Mouse (Mus musculus) midbrain, postnatal 0 days (tissue): ENCODE measurements at regions not wholly inside any gene's neighbourhood (a gene's known extent, or its start where the extent isn't known, plus 50 kb on each side); places are given as distances from the start of the nearest gene placed in this dataset.

Source experiments
- ATAC-seq: fragments of 200-750 bp; cut with Nextera tagmentation; 2 replicates; pipeline ENCODE4 v1.8.0; 2017; ENCODE audit warnings: moderate number of reproducible peaks, mild to moderate bottlenecking, moderate TSS enrichment, moderate library complexity; ENCODE audit not compliant: low FRiP score
- DNase-seq: peaks from one replicate; pipeline ENCODE4 v3.0.0-alpha.2; 2015; ENCODE audit warnings: low spot score
- H3K27ac ChIP-seq: fragments of 300-500 bp; sonication (generic); 2 replicates; pipeline ENCODE4 v1.5.1; 2014; ENCODE audit warnings: low read depth, mild to moderate bottlenecking, low read length, mixed read lengths
- H3K27me3 ChIP-seq: fragments of 300-500 bp; sonication (generic); 2 replicates; pipeline ENCODE4 v1.6.1; 2014; ENCODE audit warnings: low read length, control low read depth, mixed read lengths; ENCODE audit not compliant: insufficient read depth
- H3K36me3 ChIP-seq: fragments of 300-500 bp; sonication (generic); 2 replicates; pipeline ENCODE4 v1.6.1; 2014; ENCODE audit warnings: low read length, control low read depth, mixed read lengths; ENCODE audit not compliant: insufficient read depth
- H3K4me1 ChIP-seq: fragments of 300-500 bp; sonication (generic); 2 replicates; pipeline ENCODE4 v1.6.1; 2014; ENCODE audit warnings: mild to moderate bottlenecking, control low read depth, antibody characterized with exemption, low read length, mixed read lengths; ENCODE audit not compliant: insufficient read depth
- H3K4me2 ChIP-seq: fragments of 300-500 bp; sonication (generic); 2 replicates; pipeline ENCODE4 v1.6.1; 2014; ENCODE audit warnings: low read depth, mild to moderate bottlenecking, low read length, mixed read lengths; ENCODE audit not compliant: poor library complexity, severe bottlenecking
- H3K4me3 ChIP-seq: fragments of 300-500 bp; sonication (generic); 2 replicates; pipeline ENCODE4 v1.5.1; 2014; ENCODE audit warnings: low read depth, mild to moderate bottlenecking, low read length, moderate library complexity
- H3K9ac ChIP-seq: fragments of 300-500 bp; sonication (generic); replicated peaks from 2 replicates; pipeline ENCODE4 v1.6.1; 2014; ENCODE audit warnings: mild to moderate bottlenecking, low read length, moderate library complexity, mixed read lengths; ENCODE audit not compliant: poor library complexity, severe bottlenecking
- H3K9me3 ChIP-seq: fragments of 300-500 bp; sonication (generic); 2 replicates; pipeline ENCODE4 v1.6.1; 2016; ENCODE audit warnings: low read length, control low read depth
- CTCF ChIP-seq: IDR thresholded peaks from 2 replicates; pipeline ENCODE4 v1.5.1; 2016; ENCODE audit warnings: antibody characterized with exemption, mild to moderate bottlenecking
- WGBS: fragments of 180-500 bp; shearing (Covaris S2); extraction: QIAGEN DNeasy Blood & Tissue Kit; methylation state at CpG from one replicate; pipeline ENCODE4 v1.1.7; 2014; 5-methylcytosine and 5-hydroxymethylcytosine counted together

- Histone ChIP-seq H3K36me3 (no peaks in the 10 kb centered on the region), H3K27me3 (no peaks in the 10 kb centered on the region), H3K9ac (no peak overlapping the region), H3K4me1 (peaks cover 6% of the 10 kb centered on the region; the same call in 1 of the 2 replicates), H3K27ac (no peak overlapping the region), H3K4me3 (no peak overlapping the region), H3K4me2 (no peak overlapping the region), H3K9me3 (no peaks in the 10 kb centered on the region)
- TF ChIP-seq CTCF: no peak
- ATAC-seq (no peak), DNase-seq (no peak)
Observed at GRCm38 (mm10) chr19:56228586-56228985, 58.4 kb upstream of the Habp2 start.

- DNase-seq (no peak), ATAC-seq (no peak)
- no peak overlapping the region for H3K4me2 ChIP-seq
- H3K9ac ChIP-seq: no peak overlapping the region
- no peak overlapping the region for H3K4me3 ChIP-seq
- no peaks in the 10 kb centered on the region for H3K36me3 ChIP-seq
- WGBS: 59% methylated on average over 8 of the region's 8 CpGs
- TF ChIP-seq CTCF: no peak
- no peaks in the 10 kb centered on the region for H3K27me3 ChIP-seq
- no peak overlapping the region for H3K27ac ChIP-seq
- H3K4me1 ChIP-seq: peaks cover 6% of the 10 kb centered on the region; the same call in 1 of the 2 replicates
- H3K9me3 ChIP-seq: no peaks in the 10 kb centered on the region
Observed at GRCm38 (mm10) chr19:56231430-56231829, 55.5 kb upstream of the Habp2 start.

DNA sequence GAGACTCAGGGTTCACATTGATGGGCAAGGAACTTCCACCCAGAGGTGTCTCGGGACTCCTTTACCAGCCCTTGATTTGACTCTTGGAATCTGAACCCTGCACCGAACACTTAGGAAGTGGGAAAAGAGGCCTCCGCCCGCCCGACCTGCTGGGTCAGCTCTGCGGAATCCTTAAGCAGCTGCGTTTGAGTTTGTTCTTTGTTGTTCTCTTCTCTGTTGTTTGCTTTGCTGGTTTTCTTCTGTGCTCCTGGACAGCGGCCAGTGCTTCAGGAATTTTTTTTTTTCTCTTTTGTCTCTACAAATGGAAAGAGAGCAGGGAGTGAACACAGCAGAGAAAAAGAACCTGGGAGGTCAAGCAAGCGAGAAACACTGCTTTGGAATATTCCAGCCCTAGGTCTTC is 55.1 kb upstream of the Habp2 start:
- H3K27ac ChIP-seq: no peak overlapping the region
- H3K9ac ChIP-seq: no peak overlapping the region
- no peaks in the 10 kb centered on the region for H3K9me3 ChIP-seq
- ATAC-seq: no peak
- H3K4me1 ChIP-seq: peaks cover 6% of the 10 kb centered on the region; the same call in 1 of the 2 replicates
- peak; percentile 24 for DNase-seq
- no peaks in the 10 kb centered on the region for H3K36me3 ChIP-seq
- 44% methylated on average over 9 of the region's 9 CpGs for WGBS
- no peaks in the 10 kb centered on the region for H3K27me3 ChIP-seq
- no peak for TF ChIP-seq CTCF
- peak overlapping the region; percentile 7; the same call in 1 of the 2 replicates for H3K4me2 ChIP-seq
- no peak overlapping the region for H3K4me3 ChIP-seq

- H3K36me3 ChIP-seq: no peaks in the 10 kb centered on the region
- no peak overlapping the region for H3K4me3 ChIP-seq
- ATAC-seq (no peak), DNase-seq (no peak)
- no peaks in the 10 kb centered on the region for H3K9me3 ChIP-seq
- WGBS: 44% methylated on average over 7 of the region's 7 CpGs
- no peak overlapping the region; the same call in 1 of the 2 replicates for H3K27ac ChIP-seq
- TF ChIP-seq CTCF: no peak
- peaks cover 6% of the 10 kb centered on the region; the same call in 1 of the 2 replicates for H3K4me1 ChIP-seq
- no peak overlapping the region for H3K9ac ChIP-seq
- H3K4me2 ChIP-seq: no peak overlapping the region
- no peaks in the 10 kb centered on the region for H3K27me3 ChIP-seq
Observed at GRCm38 (mm10) chr19:56232269-56232668, 54.7 kb upstream of the Habp2 start.

DNA sequence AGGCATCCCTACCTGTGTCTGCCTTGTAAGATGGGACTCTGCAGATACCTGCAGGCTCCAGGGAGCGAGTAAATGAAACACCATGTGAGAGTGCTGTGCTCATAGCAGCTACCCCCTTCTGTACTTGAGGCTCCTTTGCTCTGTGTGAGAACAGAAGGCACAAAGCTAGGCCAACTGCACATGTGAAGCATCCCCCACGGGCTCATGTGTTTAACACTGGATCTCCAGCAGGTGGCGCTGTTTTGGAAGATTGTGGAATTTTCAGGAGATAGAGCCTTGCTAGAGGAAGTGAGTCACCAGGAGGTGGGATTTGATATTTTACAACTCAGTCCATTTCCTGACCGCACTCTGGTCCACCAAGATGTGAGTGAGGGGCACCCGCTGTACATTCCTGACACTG is 54.0 kb upstream of the Habp2 start:
- no peaks in the 10 kb centered on the region for H3K9me3 ChIP-seq
- 95% methylated on average over 5 of the region's 5 CpGs for whole genome bisulfite sequencing
- H3K9ac ChIP-seq: no peak overlapping the region
- ATAC-seq (no peak), DNase-seq (no peak)
- no peak overlapping the region for H3K4me3 ChIP-seq
- no peaks in the 10 kb centered on the region for H3K36me3 ChIP-seq
- H3K4me2 ChIP-seq: no peak overlapping the region
- no peaks in the 10 kb centered on the region for H3K27me3 ChIP-seq
- peak; percentile 63 for TF ChIP-seq CTCF
- no peak overlapping the region for H3K27ac ChIP-seq
- peaks cover 6% of the 10 kb centered on the region; the same call in 1 of the 2 replicates for H3K4me1 ChIP-seq

GRCm38 (mm10) chr19:56235040-56235439 is 51.9 kb upstream of the Habp2 start:
- Histone ChIP-seq H3K4me3 (no peak overlapping the region), H3K4me1 (peaks cover 6% of the 10 kb centered on the region; the same call in 1 of the 2 replicates), H3K4me2 (no peak overlapping the region), H3K27ac (no peak overlapping the region), H3K27me3 (no peaks in the 10 kb centered on the region), H3K36me3 (no peaks in the 10 kb centered on the region), H3K9me3 (no peaks in the 10 kb centered on the region), H3K9ac (no peak overlapping the region)
- no peak for TF ChIP-seq CTCF
- no peak for DNase-seq
- 39% methylated on average over 2 of the region's 2 CpGs for WGBS
- no peak for ATAC-seq
